Mouse (Mus musculus): ENCODE results near the gene Trim41. TPM values are rescaled to one million over a fixed set of nuclear protein-coding genes. Genes with fewer than 3 reads are reported as not detected.

Trim41 gene
- polyA plus RNA-seq, 1 experiment from 2014 or later: 6.1 TPM

Other genes with a start within 250 kb of the Trim41 start
- 994 and 1,198 TPM in 2 replicates for gene Rack1, start 17.0 kb downstream of the Trim41 start, polyA plus RNA-seq (2014; fragmentation: Nextera tagmentation; extraction: Ambion mirVana)
- 1.3 and 2.9 TPM in 2 replicates for gene Trim7, start 8.8 kb upstream of the Trim41 start, polyA plus RNA-seq (2014; fragmentation: Nextera tagmentation; extraction: Ambion mirVana)
- 5.6 and 7.6 TPM in 2 replicates for gene Gm12184, start 9.3 kb upstream of the Trim41 start, polyA plus RNA-seq (2014; fragmentation: Nextera tagmentation; extraction: Ambion mirVana)
- 11.7 and 13.2 TPM in 2 replicates for gene Irgm1, start 54.3 kb upstream of the Trim41 start, polyA plus RNA-seq (2014; fragmentation: Nextera tagmentation; extraction: Ambion mirVana)
- gene Gm5431, start 84.9 kb upstream of the Trim41 start, polyA plus RNA-seq (2014; fragmentation: Nextera tagmentation; extraction: Ambion mirVana): 0.15 and 0.23 TPM in 2 replicates
- gene Psme2b, start 128.8 kb upstream of the Trim41 start, polyA plus RNA-seq (2014; fragmentation: Nextera tagmentation; extraction: Ambion mirVana): 1.9 and 2.5 TPM in 2 replicates
- gene Olfr56, start 161.5 kb upstream of the Trim41 start, polyA plus RNA-seq (2014; fragmentation: Nextera tagmentation; extraction: Ambion mirVana): not detected in 2 replicates
- 0.20 and 0.53 TPM in 2 replicates for gene 9930111J21Rik1, start 162.0 kb upstream of the Trim41 start, polyA plus RNA-seq (2014; fragmentation: Nextera tagmentation; extraction: Ambion mirVana)
- not detected in 2 replicates for gene Gm12185, start 174.9 kb upstream of the Trim41 start, polyA plus RNA-seq (2014; fragmentation: Nextera tagmentation; extraction: Ambion mirVana)
- gene Tgtp1, start 176.8 kb upstream of the Trim41 start, polyA plus RNA-seq (2014; fragmentation: Nextera tagmentation; extraction: Ambion mirVana): 0.15 TPM in 1 of 2 replicates, not detected in the other
- gene 9930111J21Rik2, start 233.9 kb upstream of the Trim41 start, polyA plus RNA-seq (2014; fragmentation: Nextera tagmentation; extraction: Ambion mirVana): 0.29 and 0.39 TPM in 2 replicates
- gene Tgtp2, start 246.9 kb upstream of the Trim41 start, polyA plus RNA-seq (2014; fragmentation: Nextera tagmentation; extraction: Ambion mirVana): 0.20 TPM in 1 of 2 replicates, not detected in the other

All from kidney, embryonic 14.5 days (tissue).